Mouse (Mus musculus): ENCODE measurements around the gene Nfia.

Nfia gene

DNA sequence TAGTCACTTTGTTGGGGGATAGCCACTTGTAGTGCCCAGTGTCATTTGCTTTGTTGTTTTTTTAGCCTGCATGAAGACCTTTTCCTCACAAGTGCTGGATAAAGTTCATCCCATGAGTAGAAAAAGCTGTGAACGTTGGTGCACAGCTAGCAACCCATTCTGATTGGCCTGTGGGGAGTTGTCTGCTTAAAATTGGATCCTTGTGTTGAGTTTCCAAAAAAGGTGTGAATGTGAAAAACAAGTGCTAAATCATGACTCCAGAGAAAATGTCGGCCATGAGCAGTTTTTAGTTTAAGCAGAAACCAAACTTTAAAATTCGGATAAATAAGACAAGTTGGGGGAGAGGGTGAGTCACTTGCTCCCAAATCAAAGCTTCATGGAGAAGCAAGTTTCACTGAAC is 259.3 kb downstream of the Nfia start:
- no peaks in the 10 kb centered on the region for H3K36me3 ChIP-seq (ENCODE audit: insufficient read depth, low read length)
- no peak overlapping the region for H3K4me3 ChIP-seq (replicated peaks; ENCODE audit: low read length)
- H3K27me3 ChIP-seq (ENCODE audit: insufficient read depth, low read length) = no peaks in the 10 kb centered on the region
- H3K9me3 ChIP-seq (ENCODE audit: low read length) = no peaks in the 10 kb centered on the region
- TF ChIP-seq CTCF (conservative IDR thresholded peaks at IDR 0.05; ENCODE audit: low read length) (no peak), NANOG (IDR thresholded peaks at IDR 0.05; ENCODE audit: borderline replicate concordance, low read length) (no peak), POU5F1 (IDR thresholded peaks at IDR 0.05; ENCODE audit: borderline replicate concordance, low read length) (no peak)
- no peaks in the 10 kb centered on the region for H3K4me1 ChIP-seq (replicated peaks; ENCODE audit: low read depth, low read length)

DNA sequence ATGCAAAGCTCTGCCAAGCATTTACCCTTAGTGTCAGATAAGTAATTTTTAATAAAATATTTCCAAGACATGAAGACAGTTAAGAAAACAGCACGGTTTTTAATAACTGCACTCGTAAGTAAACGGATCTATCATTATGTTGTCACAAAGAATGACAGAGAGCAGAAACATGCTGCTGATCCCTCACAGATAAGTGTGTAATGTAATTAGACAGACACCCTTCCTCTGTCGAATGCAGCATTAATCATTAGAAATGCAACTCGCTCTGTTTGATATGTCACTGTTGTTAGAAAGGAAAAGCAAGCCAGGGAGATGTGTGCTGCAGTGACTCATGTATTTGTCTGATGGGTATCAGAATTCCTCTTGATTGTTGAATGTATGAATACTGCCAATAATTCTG is 259.8 kb downstream of the Nfia start:
- TF ChIP-seq NANOG (IDR thresholded peaks at IDR 0.05; ENCODE audit: borderline replicate concordance, low read length) = no peak
- no peak for TF ChIP-seq POU5F1 (IDR thresholded peaks at IDR 0.05; ENCODE audit: borderline replicate concordance, low read length)
- TF ChIP-seq CTCF (conservative IDR thresholded peaks at IDR 0.05; ENCODE audit: low read length) = no peak
- H3K27me3 ChIP-seq (ENCODE audit: insufficient read depth, low read length) = no peaks in the 10 kb centered on the region
- no peak overlapping the region for H3K4me3 ChIP-seq (replicated peaks; ENCODE audit: low read length)
- no peaks in the 10 kb centered on the region for H3K36me3 ChIP-seq (ENCODE audit: insufficient read depth, low read length)
- no peaks in the 10 kb centered on the region for H3K4me1 ChIP-seq (replicated peaks; ENCODE audit: low read depth, low read length)
- H3K9me3 ChIP-seq (ENCODE audit: low read length) = no peaks in the 10 kb centered on the region

DNA sequence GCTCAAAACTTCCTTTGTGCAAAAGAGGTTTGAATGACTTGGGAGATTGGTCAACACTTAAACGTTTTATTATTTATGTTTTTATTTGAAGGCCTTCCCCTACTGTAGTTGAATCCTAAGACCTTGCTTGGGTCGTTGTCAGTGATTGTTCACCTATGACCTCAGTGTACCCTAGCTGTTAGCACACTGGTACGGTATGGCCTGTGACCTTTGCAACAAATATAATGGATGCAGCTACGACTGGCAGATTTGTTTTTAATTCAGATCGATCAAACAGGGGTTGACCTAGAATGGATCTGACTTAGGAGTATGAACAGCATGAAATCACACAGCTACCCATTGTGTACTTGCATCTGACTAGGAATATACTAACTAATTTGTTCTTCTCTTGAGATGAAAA is 266.6 kb downstream of the Nfia start:
- Histone ChIP-seq H3K36me3 (ENCODE audit: insufficient read depth, low read length) (no peaks in the 10 kb centered on the region), H3K4me1 (replicated peaks; ENCODE audit: low read depth, low read length) (no peaks in the 10 kb centered on the region), H3K9me3 (ENCODE audit: low read length) (no peaks in the 10 kb centered on the region), H3K4me3 (replicated peaks; ENCODE audit: low read length) (no peak overlapping the region), H3K27me3 (ENCODE audit: insufficient read depth, low read length) (no peaks in the 10 kb centered on the region)
- TF ChIP-seq CTCF (conservative IDR thresholded peaks at IDR 0.05; ENCODE audit: low read length) (no peak), POU5F1 (IDR thresholded peaks at IDR 0.05; ENCODE audit: borderline replicate concordance, low read length) (no peak), NANOG (IDR thresholded peaks at IDR 0.05; ENCODE audit: borderline replicate concordance, low read length) (no peak)

DNA sequence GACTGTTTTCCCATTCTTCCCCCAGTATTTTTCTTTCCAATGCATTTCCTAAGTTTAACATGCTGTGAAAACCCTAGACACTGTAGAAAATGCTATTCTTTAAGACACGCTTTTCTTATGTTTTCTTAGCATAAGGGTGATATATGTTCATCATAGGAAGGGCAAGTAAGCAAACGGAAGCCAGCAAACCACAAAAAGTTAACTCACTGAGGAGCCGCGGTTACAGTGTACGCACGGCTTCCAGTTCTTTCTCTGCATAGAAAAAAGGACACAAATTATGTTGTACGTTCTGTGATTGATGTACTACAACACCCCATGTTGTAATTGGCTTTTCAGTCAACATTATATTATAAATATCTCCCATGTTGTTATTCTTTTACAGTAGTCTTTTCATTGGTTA is 267.6 kb downstream of the Nfia start:
- H3K27me3 ChIP-seq (ENCODE audit: insufficient read depth, low read length) = no peaks in the 10 kb centered on the region

DNA sequence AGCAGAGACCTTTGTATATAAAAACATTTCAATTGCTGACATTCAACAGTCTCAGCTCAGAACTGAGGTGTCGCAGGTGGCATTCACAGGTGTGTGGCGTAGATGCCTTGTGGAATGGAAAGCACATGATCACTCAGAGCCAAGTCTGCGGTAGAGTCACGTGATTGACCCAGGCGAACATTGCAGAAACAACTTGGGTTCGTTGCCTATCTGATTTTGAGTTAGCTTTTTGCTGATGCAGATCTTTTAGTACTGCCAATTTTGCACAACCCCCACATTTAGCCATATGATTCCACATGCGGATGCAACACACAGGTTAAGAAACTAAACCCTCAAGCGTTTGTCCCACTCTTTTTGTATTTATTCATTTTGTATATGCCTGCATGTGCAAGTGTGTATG is 272.1 kb downstream of the Nfia start:
- Histone ChIP-seq H3K36me3 (ENCODE audit: insufficient read depth, low read length) (no peaks in the 10 kb centered on the region), H3K4me1 (replicated peaks; ENCODE audit: low read depth, low read length) (no peaks in the 10 kb centered on the region), H3K27me3 (ENCODE audit: insufficient read depth, low read length) (no peaks in the 10 kb centered on the region), H3K4me3 (replicated peaks; ENCODE audit: low read length) (no peak overlapping the region), H3K9me3 (ENCODE audit: low read length) (no peaks in the 10 kb centered on the region)
- TF ChIP-seq POU5F1 (IDR thresholded peaks at IDR 0.05; ENCODE audit: borderline replicate concordance, low read length) (no peak), NANOG (IDR thresholded peaks at IDR 0.05; ENCODE audit: borderline replicate concordance, low read length) (no peak), CTCF (conservative IDR thresholded peaks at IDR 0.05; ENCODE audit: low read length) (no peak)

More for the DNA sequence above, 267.6 kb downstream of the Nfia start:
- Histone ChIP-seq H3K4me3 (replicated peaks; ENCODE audit: low read length) (no peak overlapping the region), H3K9me3 (ENCODE audit: low read length) (no peaks in the 10 kb centered on the region), H3K36me3 (ENCODE audit: insufficient read depth, low read length) (no peaks in the 10 kb centered on the region), H3K4me1 (replicated peaks; ENCODE audit: low read depth, low read length) (no peaks in the 10 kb centered on the region)
- TF ChIP-seq CTCF (conservative IDR thresholded peaks at IDR 0.05; ENCODE audit: low read length) = no peak
- no peak for TF ChIP-seq POU5F1 (IDR thresholded peaks at IDR 0.05; ENCODE audit: borderline replicate concordance, low read length)
- no peak for TF ChIP-seq NANOG (IDR thresholded peaks at IDR 0.05; ENCODE audit: borderline replicate concordance, low read length)

DNA sequence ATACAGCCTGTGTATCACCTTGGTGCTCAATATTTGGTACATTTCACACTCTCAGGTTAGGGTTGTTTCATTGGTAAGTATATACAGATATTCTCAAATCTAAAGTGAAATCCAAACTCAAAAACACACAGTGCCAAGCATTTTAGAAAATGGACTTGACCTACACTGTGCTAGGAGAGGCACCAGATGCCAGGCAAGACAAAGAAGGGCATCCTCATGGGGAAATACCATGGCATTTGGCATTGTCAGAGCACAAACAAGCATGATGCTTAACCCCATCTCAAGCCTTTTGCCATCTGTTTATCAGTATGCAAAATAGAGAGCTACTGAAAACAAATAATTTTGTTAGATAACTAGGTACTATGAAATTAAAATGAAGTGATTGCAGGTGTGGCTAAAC is 274.8 kb downstream of the Nfia start:
- Histone ChIP-seq H3K4me3 (replicated peaks; ENCODE audit: low read length) (no peak overlapping the region), H3K9me3 (ENCODE audit: low read length) (no peaks in the 10 kb centered on the region), H3K36me3 (ENCODE audit: insufficient read depth, low read length) (no peaks in the 10 kb centered on the region), H3K27me3 (ENCODE audit: insufficient read depth, low read length) (no peaks in the 10 kb centered on the region), H3K4me1 (replicated peaks; ENCODE audit: low read depth, low read length) (no peaks in the 10 kb centered on the region)
- TF ChIP-seq CTCF (conservative IDR thresholded peaks at IDR 0.05; ENCODE audit: low read length) (no peak), NANOG (IDR thresholded peaks at IDR 0.05; ENCODE audit: borderline replicate concordance, low read length) (no peak), POU5F1 (IDR thresholded peaks at IDR 0.05; ENCODE audit: borderline replicate concordance, low read length) (no peak)

DNA sequence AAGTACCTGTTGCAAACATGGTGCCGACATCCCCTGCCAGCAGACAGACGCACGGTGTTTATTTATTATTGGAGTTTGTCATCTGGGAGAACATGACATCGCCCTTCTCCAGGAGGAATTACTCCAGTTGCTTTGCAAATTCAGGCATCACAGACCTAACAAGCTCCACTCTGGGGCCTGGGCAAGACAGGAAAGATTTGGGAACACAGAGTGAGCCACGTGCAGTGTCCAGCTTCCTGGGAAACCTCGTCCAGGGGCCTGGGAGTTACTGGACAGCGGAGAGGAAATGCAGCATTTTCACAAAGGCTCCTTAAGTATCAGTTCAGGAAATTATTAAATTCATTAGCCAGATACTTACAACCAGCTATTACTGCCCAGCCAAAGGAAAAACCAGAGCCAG is 277.1 kb downstream of the Nfia start:
- Histone ChIP-seq H3K27me3 (ENCODE audit: insufficient read depth, low read length) (no peaks in the 10 kb centered on the region), H3K4me1 (replicated peaks; ENCODE audit: low read depth, low read length) (no peaks in the 10 kb centered on the region), H3K36me3 (ENCODE audit: insufficient read depth, low read length) (no peaks in the 10 kb centered on the region), H3K4me3 (replicated peaks; ENCODE audit: low read length) (no peak overlapping the region), H3K9me3 (ENCODE audit: low read length) (no peaks in the 10 kb centered on the region)
- TF ChIP-seq NANOG (IDR thresholded peaks at IDR 0.05; ENCODE audit: borderline replicate concordance, low read length) (no peak), POU5F1 (IDR thresholded peaks at IDR 0.05; ENCODE audit: borderline replicate concordance, low read length) (no peak), CTCF (conservative IDR thresholded peaks at IDR 0.05; ENCODE audit: low read length) (no peak)

DNA sequence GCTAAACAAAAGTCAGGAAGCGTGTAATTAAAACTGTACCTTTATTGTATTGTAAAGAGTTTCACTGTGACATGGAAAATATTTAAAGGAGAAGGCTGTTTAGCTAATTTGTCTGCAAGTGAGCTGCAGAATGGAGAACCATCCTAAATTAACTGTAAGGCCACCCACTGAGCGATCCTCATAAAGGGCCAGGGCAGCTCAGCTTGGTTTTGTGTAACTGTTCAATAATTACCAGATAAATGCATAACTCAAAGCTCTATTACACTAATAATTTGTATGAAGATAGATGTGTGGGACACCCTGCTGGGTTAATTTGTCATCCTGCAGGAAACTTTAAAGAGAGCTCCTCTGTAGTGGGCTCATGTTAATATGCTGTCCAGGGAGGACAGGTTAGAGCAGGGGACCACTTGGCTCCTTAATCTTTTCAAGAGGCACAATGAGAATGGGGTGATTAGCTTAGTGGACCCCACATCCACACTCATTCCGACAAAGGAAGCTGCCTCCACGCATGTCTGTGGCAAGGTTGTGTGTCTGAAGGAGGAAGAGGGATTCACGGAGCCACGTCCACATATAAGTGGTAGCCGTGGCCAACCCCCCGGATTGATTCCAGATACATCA is 277.6 kb downstream of the Nfia start:
- no peak for TF ChIP-seq POU5F1 (IDR thresholded peaks at IDR 0.05; ENCODE audit: borderline replicate concordance, low read length)
- no peak overlapping the region for H3K4me3 ChIP-seq (replicated peaks; ENCODE audit: low read length)
- no peaks in the 10 kb centered on the region for H3K36me3 ChIP-seq (ENCODE audit: insufficient read depth, low read length)
- H3K27me3 ChIP-seq (ENCODE audit: insufficient read depth, low read length) = no peaks in the 10 kb centered on the region
- no peaks in the 10 kb centered on the region for H3K9me3 ChIP-seq (ENCODE audit: low read length)
- H3K4me1 ChIP-seq (replicated peaks; ENCODE audit: low read depth, low read length) = no peaks in the 10 kb centered on the region

DNA sequence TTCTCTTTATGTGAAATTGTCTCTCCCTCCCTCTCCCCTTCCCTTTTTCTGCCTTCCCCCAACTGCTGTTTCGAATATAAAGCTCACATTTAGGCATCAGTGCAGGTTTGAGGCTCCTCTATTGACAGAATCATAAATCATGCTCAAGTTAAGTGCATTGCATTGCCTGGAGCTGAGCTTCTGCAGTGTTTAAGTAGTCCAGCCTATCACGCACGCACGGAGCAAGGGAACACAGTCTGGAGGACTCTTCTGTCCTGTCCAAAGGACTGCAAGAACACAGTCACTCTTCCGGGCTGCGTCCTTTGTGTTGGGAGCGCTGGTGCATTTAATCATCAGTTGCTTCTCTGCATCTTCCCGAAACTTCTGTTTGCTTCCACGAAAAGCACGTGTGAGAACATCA is 278.2 kb downstream of the Nfia start:
- H3K36me3 ChIP-seq (ENCODE audit: insufficient read depth, low read length) = no peaks in the 10 kb centered on the region
- no peak overlapping the region for H3K4me3 ChIP-seq (replicated peaks; ENCODE audit: low read length)
- no peaks in the 10 kb centered on the region for H3K4me1 ChIP-seq (replicated peaks; ENCODE audit: low read depth, low read length)
- no peaks in the 10 kb centered on the region for H3K27me3 ChIP-seq (ENCODE audit: insufficient read depth, low read length)
- TF ChIP-seq POU5F1 (IDR thresholded peaks at IDR 0.05; ENCODE audit: borderline replicate concordance, low read length) (no peak), NANOG (IDR thresholded peaks at IDR 0.05; ENCODE audit: borderline replicate concordance, low read length) (no peak), CTCF (conservative IDR thresholded peaks at IDR 0.05; ENCODE audit: low read length) (no peak)
- H3K9me3 ChIP-seq (ENCODE audit: low read length) = no peaks in the 10 kb centered on the region
